Mouse (Mus musculus) midbrain, embryonic 11.5 days (tissue): ENCODE results near the gene Lrrc25. TPM values are rescaled to one million over a fixed set of nuclear protein-coding genes. Genes with fewer than 3 reads are reported as not detected.
A peak's percentile ranks its signal among the peaks of the same experiment; 100 is the strongest.

Experiments
- ATAC-seq: fragments of 200-750 bp; cut with Nextera tagmentation; 2 replicates; pipeline ENCODE4 v1.8.0; 2017; ENCODE audit warnings: moderate TSS enrichment, moderate library complexity; ENCODE audit not compliant: low FRiP score
- DNase-seq: peaks from one replicate; pipeline ENCODE4 v3.0.0; 2015; ENCODE audit warnings: low spot score; ENCODE audit errors: missing footprints
- H3K27ac ChIP-seq: fragments of 300-500 bp; sonication (generic); 2 replicates; pipeline ENCODE4 v1.5.1; 2014; ENCODE audit warnings: low read depth, low read length
- H3K27me3 ChIP-seq: fragments of 300-500 bp; sonication (generic); 2 replicates; pipeline ENCODE4 v1.6.1; 2014; ENCODE audit warnings: mild to moderate bottlenecking, low read length, moderate library complexity, mixed read lengths; ENCODE audit not compliant: control insufficient read depth, insufficient read depth
- H3K36me3 ChIP-seq: fragments of 300-500 bp; sonication (generic); 2 replicates; pipeline ENCODE4 v1.6.1; 2014; ENCODE audit warnings: mild to moderate bottlenecking, low read length, moderate library complexity, mixed read lengths; ENCODE audit not compliant: control insufficient read depth, insufficient read depth
- H3K4me1 ChIP-seq: fragments of 300-500 bp; sonication (generic); 2 replicates; pipeline ENCODE4 v1.6.1; 2014; ENCODE audit warnings: low read length; ENCODE audit not compliant: control insufficient read depth, insufficient read depth
- H3K4me2 ChIP-seq: fragments of 300-500 bp; sonication (generic); 2 replicates; pipeline ENCODE4 v1.6.1; 2014; ENCODE audit warnings: mild to moderate bottlenecking, moderate library complexity
- H3K4me3 ChIP-seq: fragments of 300-500 bp; sonication (generic); 2 replicates; pipeline ENCODE4 v1.5.1; 2014; ENCODE audit warnings: low read depth, low read length
- H3K9ac ChIP-seq: fragments of 300-500 bp; sonication (generic); 2 replicates; pipeline ENCODE4 v1.6.1; 2014; ENCODE audit warnings: low read length
- H3K9me3 ChIP-seq: fragments of 300-500 bp; sonication (generic); 2 replicates; pipeline ENCODE4 v1.6.1; 2016; ENCODE audit warnings: low read length; ENCODE audit not compliant: control insufficient read depth
- WGBS: fragments of 180-500 bp; shearing (Covaris S2); extraction: QIAGEN DNeasy Blood & Tissue Kit; methylation state at CpG from one replicate; pipeline ENCODE4 v1.1.7; 2014; 5-methylcytosine and 5-hydroxymethylcytosine counted together
- polyA plus RNA-seq: library from polyadenylated mRNA; unstranded; fragments of >200 nt; fragmentation: Nextera tagmentation; extraction: Ambion mirVana; gene quantifications from 2 replicates; pipeline ENCODE4 v1.2.1, GENCODE M21; 2014

The Lrrc25 gene
- polyA plus RNA-seq, result 1.2 and 1.3 TPM in 2 replicates

- WGBS, result 76% methylated on average over 3 of the region's 3 CpGs
- no peak for ATAC-seq
- H3K27ac ChIP-seq, result no peak within 1 kb of the TSS
- no peak for DNase-seq
- H3K4me3 ChIP-seq, result no peak within 1 kb of the TSS
- no peaks in the 10 kb centered on the region for H3K36me3 ChIP-seq
- H3K9me3 ChIP-seq, result no peaks in the 10 kb centered on the region
- no peak within 1 kb of the TSS for H3K4me2 ChIP-seq
- no peak within 1 kb of the TSS for H3K9ac ChIP-seq
- H3K27me3 ChIP-seq, result no peaks in the 10 kb centered on the region
- H3K4me1 ChIP-seq, result peaks cover 5% of the 10 kb centered on the region
Measured at GRCm38 (mm10) chr8:70615894-70616293, at the start of gene Lrrc25. Gene Lrrc25 (plus strand): TSS chr8:70616155.

GRCm38 (mm10) chr8:70570360-70570759 lies 45.6 kb upstream of the Lrrc25 start:
- H3K27me3 ChIP-seq, result no peaks in the 10 kb centered on the region
- H3K27ac ChIP-seq, result no peak overlapping the region
- no peaks in the 10 kb centered on the region for H3K9me3 ChIP-seq
- DNase-seq, result peak; percentile 19
- no peak overlapping the region for H3K9ac ChIP-seq
- no peaks in the 10 kb centered on the region for H3K4me1 ChIP-seq
- ATAC-seq, result no peak
- no peak overlapping the region for H3K4me2 ChIP-seq
- peaks cover 3% of the 10 kb centered on the region; the same call in 1 of the 2 replicates for H3K36me3 ChIP-seq
- no peak overlapping the region for H3K4me3 ChIP-seq

GRCm38 (mm10) chr8:70570990-70571389 lies 45.0 kb upstream of the Lrrc25 start:
- Histone ChIP-seq H3K4me3 (no peak overlapping the region), H3K4me2 (no peak overlapping the region), H3K27ac (no peak overlapping the region), H3K9ac (no peak overlapping the region), H3K4me1 (no peaks in the 10 kb centered on the region), H3K27me3 (no peaks in the 10 kb centered on the region), H3K36me3 (peaks cover 3% of the 10 kb centered on the region; the same call in 1 of the 2 replicates), H3K9me3 (no peaks in the 10 kb centered on the region)
- ATAC-seq (no peak), DNase-seq (no peak)
- 84% methylated on average over 6 of the region's 6 CpGs for WGBS

- Histone ChIP-seq H3K4me1 (no peaks in the 10 kb centered on the region), H3K27ac (no peak overlapping the region), H3K36me3 (peaks cover 5% of the 10 kb centered on the region; the same call in 1 of the 2 replicates), H3K27me3 (no peaks in the 10 kb centered on the region), H3K4me3 (no peak overlapping the region), H3K9me3 (no peaks in the 10 kb centered on the region), H3K4me2 (no peak overlapping the region), H3K9ac (no peak overlapping the region)
- ATAC-seq, result no peak
- DNase-seq, result no peak
Measured at GRCm38 (mm10) chr8:70574302-70574701, 41.7 kb upstream of the Lrrc25 start.

GRCm38 (mm10) chr8:70574915-70575314 lies 41.0 kb upstream of the Lrrc25 start:
- no peak overlapping the region for H3K27ac ChIP-seq
- H3K4me1 ChIP-seq, result no peaks in the 10 kb centered on the region
- 85% methylated on average over 4 of the region's 4 CpGs for WGBS
- ATAC-seq, result no peak
- H3K9me3 ChIP-seq, result no peaks in the 10 kb centered on the region
- no peak overlapping the region for H3K4me2 ChIP-seq
- no peak for DNase-seq
- H3K27me3 ChIP-seq, result no peaks in the 10 kb centered on the region
- H3K36me3 ChIP-seq, result peaks cover 5% of the 10 kb centered on the region; the same call in 1 of the 2 replicates
- no peak overlapping the region for H3K4me3 ChIP-seq
- H3K9ac ChIP-seq, result no peak overlapping the region

GRCm38 (mm10) chr8:70577207-70577606 lies 38.7 kb upstream of the Lrrc25 start:
- Histone ChIP-seq H3K9me3 (no peaks in the 10 kb centered on the region), H3K27me3 (no peaks in the 10 kb centered on the region), H3K4me1 (no peaks in the 10 kb centered on the region), H3K4me2 (no peak overlapping the region), H3K27ac (no peak overlapping the region), H3K4me3 (no peak overlapping the region), H3K9ac (no peak overlapping the region), H3K36me3 (peaks cover 14% of the 10 kb centered on the region)
- 89% methylated on average over 3 of the region's 3 CpGs for WGBS
- DNase-seq, result no peak
- no peak for ATAC-seq

GRCm38 (mm10) chr8:70583476-70584387 lies 32.2 kb upstream of the Lrrc25 start:
- H3K4me2 ChIP-seq, result no peak overlapping the region
- 95% methylated on average over 18 of the region's 18 CpGs for WGBS
- H3K36me3 ChIP-seq, result peaks cover 15% of the 10 kb centered on the region
- DNase-seq (peak; percentile 8), ATAC-seq (no peak)
- H3K27ac ChIP-seq, result no peak overlapping the region
- no peak overlapping the region for H3K4me3 ChIP-seq
- no peaks in the 10 kb centered on the region for H3K27me3 ChIP-seq
- H3K9ac ChIP-seq, result no peak overlapping the region
- H3K4me1 ChIP-seq, result no peaks in the 10 kb centered on the region
- no peaks in the 10 kb centered on the region for H3K9me3 ChIP-seq

GRCm38 (mm10) chr8:70584606-70585257 lies 31.2 kb upstream of the Lrrc25 start:
- Histone ChIP-seq H3K9ac (no peak overlapping the region), H3K4me1 (no peaks in the 10 kb centered on the region), H3K36me3 (peaks cover 14% of the 10 kb centered on the region), H3K4me2 (no peak overlapping the region), H3K4me3 (no peak overlapping the region), H3K27ac (no peak overlapping the region), H3K27me3 (no peaks in the 10 kb centered on the region), H3K9me3 (no peaks in the 10 kb centered on the region)
- WGBS, result 89% methylated on average over 9 of the region's 9 CpGs
- no peak for DNase-seq
- peak; percentile 61 for ATAC-seq

GRCm38 (mm10) chr8:70585258-70585652 lies 30.7 kb upstream of the Lrrc25 start:
- no peak overlapping the region for H3K9ac ChIP-seq
- H3K4me3 ChIP-seq, result no peak overlapping the region
- peak; percentile 75 for ATAC-seq
- peak; percentile 91 for DNase-seq
- H3K27me3 ChIP-seq, result no peaks in the 10 kb centered on the region
- no peaks in the 10 kb centered on the region for H3K4me1 ChIP-seq
- H3K36me3 ChIP-seq, result peaks cover 14% of the 10 kb centered on the region
- no peak overlapping the region for H3K27ac ChIP-seq
- no peak overlapping the region for H3K4me2 ChIP-seq
- no peaks in the 10 kb centered on the region for H3K9me3 ChIP-seq
- 41% methylated on average over 7 of the region's 7 CpGs for WGBS
